Mouse (Mus musculus) small intestine, adult 2 months (tissue): ENCODE measurements around the gene Chst11. TPM values are rescaled to one million over a fixed set of nuclear protein-coding genes. Genes with fewer than 3 reads are reported as not detected.

Experiments
- H3K27ac ChIP-seq: fragments of 200-500 bp; 2 replicates; pipeline ENCODE4 v1.5.1; 2012; ENCODE audit warnings: low read depth, low read length, control low read depth, inconsistent platforms; ENCODE audit not compliant: insufficient read depth
- H3K27me3 ChIP-seq: fragments of 200-500 bp; 2 replicates; pipeline ENCODE4 v1.6.1; 2012; ENCODE audit warnings: mild to moderate bottlenecking, moderate library complexity, low read length, inconsistent platforms; ENCODE audit not compliant: control insufficient read depth, insufficient read depth
- H3K36me3 ChIP-seq: fragments of 200-500 bp; 2 replicates; pipeline ENCODE4 v1.6.1; 2012; ENCODE audit warnings: mild to moderate bottlenecking, low read length, control low read depth, inconsistent platforms; ENCODE audit not compliant: control insufficient read depth, insufficient read depth
- H3K4me1 ChIP-seq: fragments of 200-500 bp; 2 replicates; pipeline ENCODE4 v1.6.1; 2012; ENCODE audit warnings: low read length, inconsistent platforms, mixed read lengths; ENCODE audit not compliant: control insufficient read depth, insufficient read depth, insufficient read length
- H3K4me3 ChIP-seq: fragments of 200-500 bp; 2 replicates; pipeline ENCODE4 v1.5.1; 2012; ENCODE audit warnings: low read depth, mild to moderate bottlenecking, control low read depth, inconsistent platforms, low read length, moderate library complexity
- CTCF ChIP-seq: fragments of 200-500 bp; IDR thresholded peaks from 2 replicates; pipeline ENCODE4 v1.5.1; 2012; ENCODE audit warnings: low read depth, mild to moderate bottlenecking, control low read depth, inconsistent platforms, low read length, moderate library complexity, mixed read lengths; ENCODE audit not compliant: insufficient replicate concordance, insufficient read length; ENCODE audit errors: extremely low read depth
- POLR2A ChIP-seq: fragments of 200-500 bp; IDR thresholded peaks from 2 replicates; pipeline ENCODE4 v1.6.1; 2012; ENCODE audit warnings: low read depth, mild to moderate bottlenecking, control low read depth, inconsistent platforms, low read length, moderate library complexity
- WGBS: fragments of 180-500 bp; shearing (Covaris S2); methylation state at CpG from one replicate; pipeline ENCODE4 v1.1.7; 2018; 5-methylcytosine and 5-hydroxymethylcytosine counted together
- polyA plus RNA-seq: library from polyadenylated mRNA; depleted of rRNA; stranded (reverse); fragments of >200 nt; gene quantifications from 2 replicates; pipeline ENCODE4 v1.2.3, GENCODE M21; 2012

The Chst11 gene
- polyA plus RNA-seq, 1 experiment: 5.5 TPM

DNA sequence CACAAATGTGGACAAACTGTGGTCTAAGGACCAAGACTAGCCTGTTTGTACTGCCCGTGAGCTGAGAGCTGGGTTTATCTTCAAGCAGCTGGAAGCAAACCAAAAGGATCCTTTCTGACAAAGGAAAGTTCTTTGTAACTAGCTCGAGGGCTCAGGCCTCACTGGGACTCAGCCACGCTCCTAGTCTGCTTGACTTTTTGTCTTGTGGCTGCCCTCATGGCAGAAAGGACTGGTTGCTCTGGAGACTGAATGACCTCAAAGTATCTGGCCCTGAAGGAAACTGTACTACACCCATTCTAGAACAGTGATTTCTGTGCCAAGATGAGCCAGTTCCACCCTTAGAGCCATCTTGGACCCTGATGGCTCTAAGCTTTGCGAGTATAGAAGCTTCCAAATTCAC, 46.3 kb downstream of the Chst11 start:
- H3K4me3 ChIP-seq: no peak overlapping the region
- WGBS: 47% methylated on average over 4 of the region's 4 CpGs
- no peaks in the 10 kb centered on the region for H3K36me3 ChIP-seq
- no peak for TF ChIP-seq CTCF
- no peak for TF ChIP-seq POLR2A
- H3K27ac ChIP-seq: no peak overlapping the region; the same call in 1 of the 2 replicates
- H3K4me1 ChIP-seq: peaks cover 22% of the 10 kb centered on the region
- H3K27me3 ChIP-seq: no peaks in the 10 kb centered on the region

DNA sequence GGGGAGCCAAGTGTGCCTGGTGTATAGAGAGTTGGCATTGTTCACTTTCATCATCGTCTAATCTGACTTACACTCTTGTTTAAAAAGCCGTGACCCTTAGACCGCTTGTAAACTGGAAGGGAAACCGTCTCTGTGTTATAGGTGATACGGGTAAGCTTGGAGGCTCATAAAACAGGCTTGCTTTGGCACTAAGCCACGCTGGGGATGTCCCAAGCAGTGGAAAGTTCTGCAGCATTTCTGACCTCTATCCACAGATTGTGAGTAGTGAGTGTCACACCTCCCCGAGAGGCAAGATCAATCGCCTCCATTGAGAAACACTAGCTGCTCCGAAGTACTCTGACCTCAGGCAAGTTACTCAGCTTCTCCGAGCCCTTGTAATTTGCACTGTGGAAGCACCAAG, 47.3 kb downstream of the Chst11 start:
- no peak for TF ChIP-seq POLR2A
- TF ChIP-seq CTCF: no peak
- Histone ChIP-seq H3K27me3 (no peaks in the 10 kb centered on the region), H3K4me1 (peaks cover 22% of the 10 kb centered on the region), H3K36me3 (no peaks in the 10 kb centered on the region), H3K27ac (peak overlapping the region; percentile 79), H3K4me3 (no peak overlapping the region)
- 20% methylated on average over 10 of the region's 10 CpGs for WGBS

DNA sequence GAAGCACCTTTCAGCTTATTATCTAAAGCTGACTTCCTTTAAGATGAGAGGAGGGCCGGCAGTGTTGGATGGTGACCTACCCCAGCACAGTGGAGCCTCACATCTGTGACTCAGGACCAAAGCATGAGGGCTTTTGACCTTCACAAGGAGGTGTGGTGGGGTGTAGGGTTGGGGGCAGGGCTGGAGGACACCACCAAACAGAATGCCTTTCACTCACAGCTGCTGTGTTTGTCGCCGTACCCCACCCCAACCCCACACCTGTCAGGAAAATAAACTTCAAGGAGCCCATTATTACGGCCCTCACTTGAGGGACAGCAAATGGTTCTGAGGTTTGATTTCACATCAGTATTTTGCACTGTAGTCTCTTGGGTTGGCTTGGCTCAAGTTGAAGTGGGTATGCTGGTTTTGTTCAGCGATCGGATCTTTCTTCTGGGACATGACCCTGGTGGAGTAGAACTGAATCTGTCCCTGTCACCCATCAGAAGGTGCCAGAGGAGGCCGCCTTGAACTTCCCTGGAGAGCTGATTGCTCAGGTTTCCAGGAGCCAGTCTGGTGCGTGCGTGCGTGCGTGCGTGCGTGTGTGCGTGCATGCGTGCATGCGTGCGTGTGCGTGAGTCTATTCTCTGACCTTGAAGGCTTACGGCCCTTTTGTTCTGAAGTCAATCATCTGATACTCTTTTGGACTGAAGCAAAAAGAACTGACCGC, 51.2 kb downstream of the Chst11 start:
- Histone ChIP-seq H3K4me1 (peaks cover 16% of the 10 kb centered on the region), H3K4me3 (no peak overlapping the region), H3K27ac (no peak overlapping the region), H3K27me3 (no peaks in the 10 kb centered on the region), H3K36me3 (no peaks in the 10 kb centered on the region)
- 85% methylated on average over 20 of the region's 20 CpGs for WGBS
- TF ChIP-seq CTCF: no peak
- TF ChIP-seq POLR2A: no peak

DNA sequence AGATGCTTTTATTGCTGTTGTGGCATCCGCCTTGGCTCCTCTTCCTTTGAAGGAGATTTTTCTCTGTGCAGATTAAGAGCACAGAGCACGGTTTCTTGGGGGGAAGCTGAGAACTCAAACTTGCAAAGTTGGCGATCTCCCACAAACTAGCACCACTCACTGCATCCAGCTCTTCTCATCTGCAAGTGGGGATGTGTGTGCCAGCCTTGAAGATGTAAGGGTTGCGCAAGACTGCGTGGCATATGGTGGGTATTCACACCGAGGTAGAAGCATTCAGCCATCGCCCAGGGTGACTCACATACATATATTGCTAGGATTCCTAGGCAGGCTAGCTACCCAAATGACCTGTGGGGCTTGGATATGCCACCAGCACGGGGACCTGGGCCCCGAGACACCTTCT, 52.9 kb downstream of the Chst11 start:
- 82% methylated on average over 9 of the region's 9 CpGs for WGBS
- Histone ChIP-seq H3K27ac (no peak overlapping the region), H3K4me1 (peaks cover 6% of the 10 kb centered on the region), H3K27me3 (no peaks in the 10 kb centered on the region), H3K36me3 (no peaks in the 10 kb centered on the region), H3K4me3 (no peak overlapping the region)
- no peak for TF ChIP-seq POLR2A
- no peak for TF ChIP-seq CTCF

DNA sequence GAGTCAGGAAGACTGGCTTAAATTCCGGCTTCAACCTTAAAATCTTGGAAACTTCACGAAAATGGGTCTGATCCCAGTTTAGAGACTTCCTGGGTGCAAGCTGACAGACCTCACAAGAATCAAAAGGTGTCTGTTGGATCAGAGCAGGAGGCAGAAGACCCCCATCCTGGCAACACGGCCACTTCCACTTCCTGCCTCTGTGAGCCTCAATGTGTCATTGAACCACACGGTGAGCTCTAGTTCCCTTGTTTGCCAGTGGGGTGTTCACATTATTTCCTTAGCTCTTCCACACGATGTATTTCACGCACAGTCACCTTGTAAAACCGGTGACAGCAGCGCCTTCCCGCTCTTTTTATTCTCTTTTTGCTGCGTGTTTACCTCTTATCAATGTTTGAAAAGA, 54.1 kb downstream of the Chst11 start:
- H3K27me3 ChIP-seq: no peaks in the 10 kb centered on the region
- H3K27ac ChIP-seq: no peak overlapping the region
- 59% methylated on average over 10 of the region's 10 CpGs for WGBS
- peaks cover under 1% of the 10 kb centered on the region; the same call in 1 of the 2 replicates for H3K4me1 ChIP-seq
- TF ChIP-seq POLR2A (no peak), CTCF (no peak)
- no peaks in the 10 kb centered on the region for H3K36me3 ChIP-seq
- H3K4me3 ChIP-seq: no peak overlapping the region

DNA sequence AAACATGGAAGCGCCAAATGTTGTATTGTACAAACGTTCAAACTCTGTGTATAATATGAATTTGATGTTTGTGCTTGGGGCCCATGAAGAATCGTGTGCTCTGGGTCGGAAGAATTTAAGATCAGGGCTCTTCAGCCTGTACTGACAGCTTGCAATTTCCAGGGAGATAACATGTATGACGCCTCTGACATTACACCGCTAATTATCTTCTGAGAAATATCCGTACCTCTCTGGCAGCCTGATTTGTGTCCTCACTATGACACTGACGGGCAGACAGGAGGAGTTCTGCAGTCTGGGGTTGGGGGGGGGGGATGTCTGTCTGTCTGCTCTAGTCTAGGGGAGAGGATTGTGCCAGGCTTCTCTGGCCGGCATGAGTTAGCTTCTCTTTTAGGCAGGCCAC, 56.6 kb downstream of the Chst11 start:
- no peak overlapping the region for H3K4me3 ChIP-seq
- TF ChIP-seq CTCF (no peak), POLR2A (no peak)
- WGBS: 95% methylated on average over 9 of the region's 9 CpGs
- no peaks in the 10 kb centered on the region for H3K36me3 ChIP-seq
- H3K27me3 ChIP-seq: no peaks in the 10 kb centered on the region
- H3K4me1 ChIP-seq: no peaks in the 10 kb centered on the region
- H3K27ac ChIP-seq: no peak overlapping the region

DNA sequence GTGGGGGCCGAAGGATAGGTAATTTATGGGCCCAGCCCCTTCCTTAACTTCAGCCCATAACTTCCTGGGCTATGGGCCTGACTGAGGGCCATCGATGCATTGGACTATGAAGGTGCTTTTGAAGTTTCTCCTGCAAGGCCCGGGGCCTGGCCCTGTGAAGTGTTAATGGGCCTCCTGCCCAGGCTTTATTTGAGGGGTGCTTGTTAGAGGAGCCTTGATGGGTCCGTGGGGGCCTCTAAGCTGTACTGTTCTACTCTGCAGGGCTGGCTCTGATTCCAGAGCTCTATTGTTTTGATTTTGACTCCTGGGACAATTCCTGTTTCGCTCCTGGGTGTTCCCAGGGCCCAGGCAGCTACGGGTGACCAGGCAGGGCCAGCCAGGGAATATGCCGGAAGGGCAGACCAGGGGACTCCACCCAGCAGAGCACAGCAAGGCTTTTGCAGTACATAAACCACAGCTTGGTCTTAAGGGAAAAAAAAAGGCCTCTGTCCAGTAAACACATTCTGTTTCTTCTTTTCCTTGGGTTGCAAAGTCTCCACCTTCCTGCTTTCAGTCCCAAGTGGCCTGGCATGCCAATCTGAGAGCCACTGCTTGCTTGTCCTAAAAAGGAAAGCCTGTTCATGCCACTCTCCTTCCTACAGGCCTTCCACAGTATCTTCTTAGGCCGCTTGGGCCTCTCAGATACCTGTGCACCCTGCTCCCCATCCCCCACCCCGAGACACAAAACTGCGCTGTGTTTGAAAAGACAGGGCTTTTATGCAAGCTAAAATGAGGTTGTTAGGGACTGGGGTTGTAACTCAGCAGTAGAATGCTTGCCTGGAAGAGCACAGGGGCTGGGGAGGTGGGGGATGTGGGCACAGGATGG, 57.5 kb downstream of the Chst11 start:
- no peak overlapping the region for H3K27ac ChIP-seq
- no peak overlapping the region for H3K4me3 ChIP-seq
- no peaks in the 10 kb centered on the region for H3K27me3 ChIP-seq
- TF ChIP-seq POLR2A (no peak), CTCF (no peak)
- WGBS: 56% methylated on average over 10 of the region's 10 CpGs
- no peaks in the 10 kb centered on the region for H3K4me1 ChIP-seq
- no peaks in the 10 kb centered on the region for H3K36me3 ChIP-seq
